Mouse (Mus musculus) hindbrain, postnatal 0 days (tissue): Measurements from ENCODE around the gene Iqcb1. TPM values are rescaled to one million over a fixed set of nuclear protein-coding genes. Genes with fewer than 3 reads are reported as not detected.

Source experiments
- ATAC-seq: fragments of 200-750 bp; cut with Nextera tagmentation; 2 replicates; pipeline ENCODE4 v1.8.0; 2017; ENCODE audit warnings: mild to moderate bottlenecking, moderate TSS enrichment, moderate library complexity
- DNase-seq: peaks from one replicate; pipeline ENCODE4 v3.0.0-alpha.2; 2015; ENCODE audit warnings: low spot score
- H3K27ac ChIP-seq: fragments of 300-500 bp; sonication (generic); 2 replicates; pipeline ENCODE4 v1.5.1; 2014; ENCODE audit warnings: mild to moderate bottlenecking
- H3K27me3 ChIP-seq: fragments of 300-500 bp; sonication (generic); 2 replicates; pipeline ENCODE4 v1.6.1; 2014; ENCODE audit warnings: low read length, mixed read lengths; ENCODE audit not compliant: insufficient read depth
- H3K36me3 ChIP-seq: fragments of 300-500 bp; sonication (generic); 2 replicates; pipeline ENCODE4 v1.6.1; 2014; ENCODE audit warnings: low read length, mixed read lengths; ENCODE audit not compliant: insufficient read depth
- H3K4me1 ChIP-seq: fragments of 300-500 bp; sonication (generic); 2 replicates; pipeline ENCODE4 v1.6.1; 2014; ENCODE audit warnings: antibody characterized with exemption, low read length, mixed read lengths; ENCODE audit not compliant: insufficient read depth
- H3K4me2 ChIP-seq: fragments of 300-500 bp; sonication (generic); 2 replicates; pipeline ENCODE4 v1.6.1; 2014; ENCODE audit warnings: low read depth, mild to moderate bottlenecking, low read length, moderate library complexity, mixed read lengths
- H3K4me3 ChIP-seq: fragments of 300-500 bp; sonication (generic); 2 replicates; pipeline ENCODE4 v1.5.1; 2014; ENCODE audit warnings: low read length
- H3K9ac ChIP-seq: fragments of 300-500 bp; sonication (generic); replicated peaks from 2 replicates; pipeline ENCODE4 v1.6.1; 2014; ENCODE audit warnings: mild to moderate bottlenecking, low read length, moderate library complexity, mixed read lengths
- H3K9me3 ChIP-seq: fragments of 300-500 bp; sonication (generic); 2 replicates; pipeline ENCODE4 v1.6.1; 2016; ENCODE audit warnings: low read length, mixed read lengths
- CTCF ChIP-seq: IDR thresholded peaks from 2 replicates; pipeline ENCODE4 v1.5.1; 2016; ENCODE audit warnings: antibody characterized with exemption, control low read depth, low read depth
- WGBS: fragments of 180-500 bp; shearing (Covaris S2); extraction: QIAGEN DNeasy Blood & Tissue Kit; methylation state at CpG from one replicate; pipeline ENCODE4 v1.1.7; 2014; 5-methylcytosine and 5-hydroxymethylcytosine counted together
- polyA plus RNA-seq: library from polyadenylated mRNA; unstranded; fragments of >200 nt; fragmentation: Nextera tagmentation; extraction: Ambion mirVana; gene quantifications from 2 replicates; pipeline ENCODE4 v1.2.1, GENCODE M21; 2015
- total RNA-seq: library from RNA; depleted of rRNA; stranded (reverse); fragments of >200 nt; gene quantifications from 2 replicates; pipeline ENCODE4 v1.2.3, GENCODE M21; 2014

Gene Iqcb1
- total and polyA plus RNA-seq, 2 experiments from 2014 or later: 17.3 to 65.5 TPM

DNA sequence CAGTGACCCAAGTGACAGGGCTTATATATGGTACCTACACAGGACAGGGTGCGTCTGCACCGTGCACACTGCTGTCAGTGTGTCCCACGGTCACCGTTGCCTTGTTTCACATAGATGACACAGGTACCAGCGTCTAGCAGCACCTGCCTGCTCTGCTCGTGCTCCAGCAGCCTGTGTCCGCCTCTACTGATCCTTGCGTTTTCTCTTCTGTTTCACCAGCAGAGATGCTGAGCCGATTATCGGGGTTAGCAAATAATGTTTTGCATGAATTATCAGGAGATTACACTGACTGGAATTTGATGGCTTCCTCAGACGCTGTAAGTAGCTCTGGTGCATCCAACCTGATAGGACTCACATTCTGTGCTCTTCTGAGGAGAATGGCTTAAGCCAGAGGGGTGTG is 57.7 kb downstream of the Iqcb1 start:
- H3K4me3 ChIP-seq: no peak overlapping the region
- H3K27me3 ChIP-seq: no peaks in the 10 kb centered on the region
- H3K4me1 ChIP-seq: no peaks in the 10 kb centered on the region
- DNase-seq (no peak), ATAC-seq (no peak)
- peaks cover 36% of the 10 kb centered on the region for H3K36me3 ChIP-seq
- no peak overlapping the region for H3K27ac ChIP-seq
- TF ChIP-seq CTCF: no peak
- no peaks in the 10 kb centered on the region for H3K9me3 ChIP-seq
- WGBS: 93% methylated on average over 11 of the region's 11 CpGs
- H3K9ac ChIP-seq: no peak overlapping the region
- H3K4me2 ChIP-seq: no peak overlapping the region

- DNase-seq (no peak), ATAC-seq (no peak)
- TF ChIP-seq CTCF: no peak
- Histone ChIP-seq H3K4me2 (no peak overlapping the region), H3K9me3 (no peaks in the 10 kb centered on the region), H3K4me3 (no peak overlapping the region), H3K27ac (no peak overlapping the region), H3K9ac (no peak overlapping the region), H3K27me3 (no peaks in the 10 kb centered on the region), H3K4me1 (no peaks in the 10 kb centered on the region), H3K36me3 (peaks cover 49% of the 10 kb centered on the region)
- WGBS: 89% methylated on average over 5 of the region's 5 CpGs
These were observed 59.4 kb downstream of the Iqcb1 start for GRCm38 (mm10) chr16:36887546-36887945.

DNA sequence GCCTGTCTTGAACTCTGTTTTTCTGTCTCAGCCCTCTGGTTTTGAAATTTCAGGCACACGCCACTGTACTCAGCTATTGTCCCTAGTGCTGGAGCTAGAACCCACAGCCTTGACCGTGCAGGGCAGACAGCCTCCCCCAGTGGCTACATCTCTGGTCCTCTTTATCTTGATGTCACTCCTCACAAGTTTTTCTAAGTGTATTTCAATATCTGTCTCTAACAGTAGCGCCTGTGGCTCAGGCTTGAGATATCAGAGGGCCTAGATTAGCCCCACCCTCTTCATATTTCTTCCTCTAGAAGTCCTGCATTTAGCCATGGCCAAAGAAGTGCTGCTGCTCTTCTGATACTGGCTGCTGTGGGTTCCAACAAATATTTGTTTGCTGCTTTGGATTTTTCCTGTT is 62.4 kb downstream of the Iqcb1 start:
- TF ChIP-seq CTCF: no peak
- ATAC-seq: no peak
- Histone ChIP-seq H3K36me3 (peaks cover 74% of the 10 kb centered on the region), H3K9ac (no peak overlapping the region), H3K27me3 (no peaks in the 10 kb centered on the region), H3K27ac (no peak overlapping the region), H3K9me3 (no peaks in the 10 kb centered on the region), H3K4me1 (no peaks in the 10 kb centered on the region), H3K4me2 (no peak overlapping the region), H3K4me3 (no peak overlapping the region)
- 99% methylated on average over 3 of the region's 3 CpGs for WGBS
- no peak for DNase-seq

GRCm38 (mm10) chr16:36891415-36891814 is 63.2 kb downstream of the Iqcb1 start:
- Histone ChIP-seq H3K36me3 (peaks cover 74% of the 10 kb centered on the region), H3K9me3 (no peaks in the 10 kb centered on the region), H3K4me1 (no peaks in the 10 kb centered on the region), H3K9ac (no peak overlapping the region), H3K4me2 (no peak overlapping the region), H3K27ac (no peak overlapping the region), H3K27me3 (no peaks in the 10 kb centered on the region), H3K4me3 (no peak overlapping the region)
- 96% methylated on average over 4 of the region's 4 CpGs for WGBS
- no peak for DNase-seq
- no peak for TF ChIP-seq CTCF
- ATAC-seq: no peak

- peaks cover 78% of the 10 kb centered on the region for H3K36me3 ChIP-seq
- WGBS: 91% methylated on average over 10 of the region's 10 CpGs
These were observed 65.1 kb downstream of the Iqcb1 start for GRCm38 (mm10) chr16:36893317-36893716.

GRCm38 (mm10) chr16:36896712-36897111 is 68.5 kb downstream of the Iqcb1 start:
- Histone ChIP-seq H3K27me3 (no peaks in the 10 kb centered on the region), H3K4me3 (no peak overlapping the region), H3K36me3 (peaks cover 82% of the 10 kb centered on the region), H3K4me2 (no peak overlapping the region), H3K27ac (no peak overlapping the region), H3K9me3 (no peaks in the 10 kb centered on the region), H3K4me1 (no peaks in the 10 kb centered on the region), H3K9ac (no peak overlapping the region)
- DNase-seq: no peak
- no peak for TF ChIP-seq CTCF
- whole genome bisulfite sequencing: 97% methylated on average over 6 of the region's 6 CpGs
- no peak for ATAC-seq

More at GRCm38 (mm10) chr16:36893317-36893716, 65.1 kb downstream of the Iqcb1 start:
- no peaks in the 10 kb centered on the region for H3K27me3 ChIP-seq
- no peak overlapping the region for H3K27ac ChIP-seq
- no peak overlapping the region for H3K4me2 ChIP-seq
- H3K9ac ChIP-seq: no peak overlapping the region
- no peak overlapping the region for H3K4me3 ChIP-seq
- DNase-seq: no peak
- TF ChIP-seq CTCF: no peak
- no peaks in the 10 kb centered on the region for H3K9me3 ChIP-seq
- no peak for ATAC-seq
- no peaks in the 10 kb centered on the region for H3K4me1 ChIP-seq

DNA sequence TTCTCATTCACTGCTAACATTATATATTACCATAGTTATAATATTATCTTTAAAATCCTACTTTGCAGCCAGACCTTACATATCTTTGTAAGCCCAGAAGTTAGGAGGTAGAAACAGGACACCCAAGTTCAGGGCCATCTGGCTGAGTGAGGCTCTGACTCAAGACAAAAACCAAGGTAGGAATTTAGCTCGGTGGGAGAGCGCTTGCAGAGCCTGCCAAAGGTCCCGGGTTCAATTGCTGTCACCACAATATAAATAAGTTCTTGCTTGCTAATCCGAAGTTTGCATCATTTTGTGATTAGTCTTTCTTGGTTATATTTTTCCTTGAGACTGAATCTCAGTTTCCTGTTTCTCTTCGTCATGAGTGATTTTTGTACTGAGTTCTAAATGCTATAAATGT is 75.0 kb downstream of the Iqcb1 start:
- peaks cover 55% of the 10 kb centered on the region for H3K36me3 ChIP-seq
- H3K9ac ChIP-seq: no peak overlapping the region
- no peak for TF ChIP-seq CTCF
- H3K4me2 ChIP-seq: no peak overlapping the region
- H3K9me3 ChIP-seq: no peaks in the 10 kb centered on the region
- no peak overlapping the region for H3K27ac ChIP-seq
- H3K4me3 ChIP-seq: no peak overlapping the region
- no peaks in the 10 kb centered on the region for H3K27me3 ChIP-seq
- WGBS: 93% methylated on average over 5 of the region's 5 CpGs
- ATAC-seq (no peak), DNase-seq (no peak)
- H3K4me1 ChIP-seq: no peaks in the 10 kb centered on the region
